Mouse (Mus musculus): ENCODE measurements around the gene Cdk8.

DNA sequence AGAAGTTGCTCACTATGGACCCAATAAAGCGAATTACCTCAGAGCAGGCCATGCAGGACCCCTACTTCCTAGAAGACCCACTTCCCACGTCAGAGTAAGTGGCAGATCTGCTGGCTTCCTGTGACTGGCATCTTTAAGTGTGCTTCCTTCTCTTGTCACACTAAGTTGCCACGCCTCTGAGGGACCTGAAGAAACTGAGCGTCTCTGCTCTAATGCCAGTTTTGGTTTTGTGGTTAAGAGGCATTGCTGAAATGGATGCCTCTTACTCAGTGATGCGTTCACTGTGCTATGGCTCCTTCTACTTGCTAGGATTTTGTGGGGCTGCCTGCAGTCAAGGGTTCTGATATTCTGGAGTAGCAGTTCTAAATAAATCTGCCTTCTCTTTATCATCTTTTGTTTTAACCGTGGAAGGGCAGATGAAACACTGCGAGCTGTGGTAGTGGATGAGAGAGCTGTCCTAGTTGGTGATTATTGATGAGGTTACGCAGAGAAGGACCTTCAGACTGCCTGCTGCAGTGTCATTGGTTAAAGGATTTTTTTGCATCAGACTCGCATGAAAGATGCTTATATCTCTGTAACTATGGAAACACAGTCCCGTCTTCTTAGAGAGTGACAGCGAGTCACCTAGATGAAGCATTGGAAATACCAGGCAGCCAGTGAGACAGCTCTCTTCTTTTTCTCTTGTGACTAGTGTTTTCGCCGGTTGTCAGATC lies 67.9 kb downstream of the Cdk8 start:
- TF ChIP-seq CTCF (conservative IDR thresholded peaks at IDR 0.05; ENCODE audit: insufficient read depth, insufficient read length, low read depth, low read length) (no peak), POLR2A (IDR thresholded peaks at IDR 0.05; ENCODE audit: low read depth, low read length) (no peak)

All from kidney, adult 2 months (tissue).